Mouse (Mus musculus) kidney, embryonic 14.5 days (tissue): Measurements from ENCODE around the gene Umod. TPM values are rescaled to one million over a fixed set of nuclear protein-coding genes. Genes with fewer than 3 reads are reported as not detected.

ENCODE experiments used
- polyA plus RNA-seq: library from polyadenylated mRNA; unstranded; fragments of >200 nt; fragmentation: Nextera tagmentation; extraction: Ambion mirVana; gene quantifications from 2 replicates; pipeline ENCODE4 v1.2.1, GENCODE M21; 2014

Umod gene
- polyA plus RNA-seq, 1 experiment from 2014 or later, result 1.7 TPM

Other genes starting within 250 kb of the Umod start
- gene Gp2, start 20.0 kb downstream of the Umod start, polyA plus RNA-seq, result not detected in 2 replicates
- gene Acsm5, start 40.2 kb upstream of the Umod start, polyA plus RNA-seq, result 0.11 and 0.19 TPM in 2 replicates
- gene Pdilt, start 44.2 kb upstream of the Umod start, polyA plus RNA-seq, result not detected in 2 replicates
- 4.6 and 10.4 TPM in 2 replicates for gene Acsm2, start 75.1 kb upstream of the Umod start, polyA plus RNA-seq
- gene Acsm1, start 127.7 kb upstream of the Umod start, polyA plus RNA-seq, result 0.14 and 0.35 TPM in 2 replicates
- gene Acsm4, start 210.7 kb upstream of the Umod start, polyA plus RNA-seq, result not detected in 2 replicates
- 55.0 and 89.8 TPM in 2 replicates for gene Thumpd1, start 241.5 kb upstream of the Umod start, polyA plus RNA-seq